Mouse (Mus musculus): ENCODE data around the gene Gm44511. TPM values are rescaled to one million over a fixed set of nuclear protein-coding genes. Genes with fewer than 3 reads are reported as not detected.

Gm44511 gene
- polyA plus RNA-seq (2015; fragmentation: Nextera tagmentation; extraction: Ambion mirVana): not detected in 2 replicates

DNA sequence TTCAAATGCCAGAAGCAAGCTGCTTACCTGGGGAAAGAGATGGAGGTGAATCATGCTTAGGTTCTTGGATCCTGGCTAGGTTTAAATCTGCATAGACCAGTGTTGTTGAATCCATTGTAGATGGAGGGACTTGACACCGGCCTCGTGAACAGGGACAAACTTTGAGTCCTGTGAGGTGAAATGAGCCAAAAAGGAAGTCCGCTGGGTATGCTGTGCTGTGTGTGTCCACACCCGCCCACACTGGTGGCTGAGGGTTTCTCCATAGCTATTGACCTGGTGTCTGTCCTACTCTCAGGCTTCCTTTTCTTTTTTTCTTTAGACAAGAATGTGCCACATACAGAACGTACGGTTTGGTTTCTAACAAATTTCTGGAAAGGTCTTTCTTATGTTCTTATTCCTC lies at the start of gene Gm44511, which contains the start of gene Klrb1b:
Gene Gm44511, minus strand, starts transcription at position 184 of the 400 bp plus-strand sequence.
Gene Klrb1b, minus strand, starts transcription at position 200 of the 400 bp plus-strand sequence.
- Histone ChIP-seq H3K4me3 (ENCODE audit: low read depth, low read length) (no peak within 1 kb of the TSS), H3K27me3 (ENCODE audit: insufficient read depth, low read length) (0 out of 2 replicates have a peak, but pooled peaks cover 5% of the 10 kb centered on the region), H3K9me3 (ENCODE audit: low read length) (no peaks in the 10 kb centered on the region), H3K4me2 (ENCODE audit: low read depth, low read length) (no peak within 1 kb of the TSS), H3K9ac (replicated peaks) (no peak within 1 kb of the TSS), H3K27ac (ENCODE audit: low read depth) (no peak within 1 kb of the TSS), H3K36me3 (replicated peaks; ENCODE audit: insufficient read depth, low read length) (no peaks in the 10 kb centered on the region), H3K4me1 (ENCODE audit: insufficient read depth) (no peaks in the 10 kb centered on the region)
- TF ChIP-seq EP300 (IDR thresholded peaks at IDR 0.05; ENCODE audit: low read depth) (no peak), CTCF (IDR thresholded peaks at IDR 0.05; ENCODE audit: low read depth) (no peak)
- no peak for DNase-seq
- 60% methylated on average over 6 of the region's 6 CpGs for WGBS (ENCODE audit: insufficient replicate concordance)
- ATAC-seq: no peak

- ATAC-seq (no peak), DNase-seq (no peak)
- TF ChIP-seq CTCF (IDR thresholded peaks at IDR 0.05; ENCODE audit: low read depth) (no peak), EP300 (IDR thresholded peaks at IDR 0.05; ENCODE audit: low read depth) (no peak)
- Histone ChIP-seq H3K27me3 (ENCODE audit: insufficient read depth, low read length) (no peaks in the 10 kb centered on the region), H3K4me1 (ENCODE audit: insufficient read depth) (no peaks in the 10 kb centered on the region), H3K9me3 (ENCODE audit: low read length) (no peaks in the 10 kb centered on the region), H3K9ac (replicated peaks) (no peak overlapping the region), H3K4me3 (ENCODE audit: low read depth, low read length) (no peak overlapping the region), H3K4me2 (ENCODE audit: low read depth, low read length) (no peak overlapping the region), H3K36me3 (replicated peaks; ENCODE audit: insufficient read depth, low read length) (no peaks in the 10 kb centered on the region), H3K27ac (ENCODE audit: low read depth) (no peak overlapping the region)
- WGBS (ENCODE audit: insufficient replicate concordance): 54% methylated on average over 1 of the region's 1 CpGs
Measured at GRCm38 (mm10) chr6:128871910-128872610, 45.9 kb upstream of the Gm44511 start.

- Histone ChIP-seq H3K27me3 (ENCODE audit: insufficient read depth, low read length) (no peaks in the 10 kb centered on the region), H3K4me3 (ENCODE audit: low read depth, low read length) (no peak overlapping the region), H3K9me3 (ENCODE audit: low read length) (no peaks in the 10 kb centered on the region), H3K4me2 (ENCODE audit: low read depth, low read length) (no peak overlapping the region), H3K27ac (ENCODE audit: low read depth) (no peak overlapping the region), H3K9ac (replicated peaks) (no peak overlapping the region), H3K36me3 (replicated peaks; ENCODE audit: insufficient read depth, low read length) (no peaks in the 10 kb centered on the region), H3K4me1 (ENCODE audit: insufficient read depth) (no peaks in the 10 kb centered on the region)
- ATAC-seq: no peak
- TF ChIP-seq CTCF (IDR thresholded peaks at IDR 0.05; ENCODE audit: low read depth): no peak
- no peak for TF ChIP-seq EP300 (IDR thresholded peaks at IDR 0.05; ENCODE audit: low read depth)
- DNase-seq: no peak
- WGBS (ENCODE audit: insufficient replicate concordance): 58% methylated on average over 3 of the region's 3 CpGs
Measured at GRCm38 (mm10) chr6:128868861-128869260, 42.7 kb upstream of the Gm44511 start.

GRCm38 (mm10) chr6:128857976-128858375 lies 31.9 kb upstream of the Gm44511 start:
- 75% methylated on average over 2 of the region's 2 CpGs for WGBS (ENCODE audit: insufficient replicate concordance)

GRCm38 (mm10) chr6:128856250-128856649 lies 30.1 kb upstream of the Gm44511 start:
- no peaks in the 10 kb centered on the region for H3K9me3 ChIP-seq (ENCODE audit: low read length)
- 59% methylated on average over 5 of the region's 5 CpGs for WGBS (ENCODE audit: insufficient replicate concordance)
- no peak overlapping the region for H3K27ac ChIP-seq (ENCODE audit: low read depth)
- H3K4me2 ChIP-seq (ENCODE audit: low read depth, low read length): no peak overlapping the region
- no peaks in the 10 kb centered on the region for H3K36me3 ChIP-seq (replicated peaks; ENCODE audit: insufficient read depth, low read length)
- peak; percentile 51 for ATAC-seq
- no peak overlapping the region for H3K9ac ChIP-seq (replicated peaks)
- DNase-seq: no peak
- no peak overlapping the region for H3K4me3 ChIP-seq (ENCODE audit: low read depth, low read length)
- H3K4me1 ChIP-seq (ENCODE audit: insufficient read depth): peaks cover 15% of the 10 kb centered on the region
- no peaks in the 10 kb centered on the region for H3K27me3 ChIP-seq (ENCODE audit: insufficient read depth, low read length)
- 0 out of 2 replicates have a peak, but pooled peaks have one; percentile 23 for TF ChIP-seq EP300 (IDR thresholded peaks at IDR 0.05; ENCODE audit: low read depth)
- no peak for TF ChIP-seq CTCF (IDR thresholded peaks at IDR 0.05; ENCODE audit: low read depth)

More at GRCm38 (mm10) chr6:128857976-128858375, 31.9 kb upstream of the Gm44511 start:
- H3K4me1 ChIP-seq (ENCODE audit: insufficient read depth): peaks cover 8% of the 10 kb centered on the region; the same call in 1 of the 2 replicates
- H3K4me3 ChIP-seq (ENCODE audit: low read depth, low read length): no peak overlapping the region
- no peaks in the 10 kb centered on the region for H3K27me3 ChIP-seq (ENCODE audit: insufficient read depth, low read length)
- ATAC-seq (no peak), DNase-seq (no peak)
- H3K9ac ChIP-seq (replicated peaks): no peak overlapping the region
- H3K9me3 ChIP-seq (ENCODE audit: low read length): no peaks in the 10 kb centered on the region
- no peak for TF ChIP-seq EP300 (IDR thresholded peaks at IDR 0.05; ENCODE audit: low read depth)
- TF ChIP-seq CTCF (IDR thresholded peaks at IDR 0.05; ENCODE audit: low read depth): no peak
- H3K36me3 ChIP-seq (replicated peaks; ENCODE audit: insufficient read depth, low read length): no peaks in the 10 kb centered on the region
- no peak overlapping the region for H3K27ac ChIP-seq (ENCODE audit: low read depth)
- H3K4me2 ChIP-seq (ENCODE audit: low read depth, low read length): no peak overlapping the region

- H3K9me3 ChIP-seq (ENCODE audit: low read length): no peaks in the 10 kb centered on the region
- ATAC-seq (no peak), DNase-seq (no peak)
- no peaks in the 10 kb centered on the region for H3K27me3 ChIP-seq (ENCODE audit: insufficient read depth, low read length)
- H3K27ac ChIP-seq (ENCODE audit: low read depth): no peak overlapping the region
- TF ChIP-seq CTCF (IDR thresholded peaks at IDR 0.05; ENCODE audit: low read depth): no peak
- no peak for TF ChIP-seq EP300 (IDR thresholded peaks at IDR 0.05; ENCODE audit: low read depth)
- H3K9ac ChIP-seq (replicated peaks): no peak overlapping the region
- 18% methylated on average over 1 of the region's 1 CpGs for WGBS (ENCODE audit: insufficient replicate concordance)
- no peak overlapping the region for H3K4me2 ChIP-seq (ENCODE audit: low read depth, low read length)
- H3K36me3 ChIP-seq (replicated peaks; ENCODE audit: insufficient read depth, low read length): no peaks in the 10 kb centered on the region
- no peak overlapping the region for H3K4me3 ChIP-seq (ENCODE audit: low read depth, low read length)
- H3K4me1 ChIP-seq (ENCODE audit: insufficient read depth): peaks cover 17% of the 10 kb centered on the region
Measured at GRCm38 (mm10) chr6:128855477-128855876, 29.4 kb upstream of the Gm44511 start.

All from liver, postnatal 0 days (tissue).